Mouse (Mus musculus): ENCODE measurements around the gene Hrct1.

Hrct1 gene

DNA sequence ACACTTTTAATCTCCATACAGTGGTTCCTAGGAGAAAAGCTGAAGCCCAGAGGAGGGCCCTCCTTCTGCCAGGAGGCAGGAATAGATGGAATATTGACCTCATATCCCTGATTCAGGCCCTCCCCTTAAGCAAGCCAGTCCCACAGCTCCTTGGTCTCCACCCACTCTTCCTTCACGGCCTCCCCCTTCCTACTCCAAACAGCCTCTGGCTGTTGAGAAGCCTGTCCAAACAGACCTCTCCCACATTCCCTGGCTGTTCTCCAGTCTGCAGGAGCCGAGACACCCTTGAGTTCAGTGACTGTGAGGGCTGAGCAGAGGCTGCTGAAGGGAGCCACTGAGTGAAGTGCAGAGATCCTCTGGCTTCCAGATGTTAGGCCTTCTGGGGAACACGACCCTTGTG, at the start of gene Hrct1:
TSS of gene Hrct1 (plus strand) at position 194 of the 400 bp plus-strand sequence.
- DNase-seq (ENCODE audit: low spot score), result peak; percentile 37

DNA sequence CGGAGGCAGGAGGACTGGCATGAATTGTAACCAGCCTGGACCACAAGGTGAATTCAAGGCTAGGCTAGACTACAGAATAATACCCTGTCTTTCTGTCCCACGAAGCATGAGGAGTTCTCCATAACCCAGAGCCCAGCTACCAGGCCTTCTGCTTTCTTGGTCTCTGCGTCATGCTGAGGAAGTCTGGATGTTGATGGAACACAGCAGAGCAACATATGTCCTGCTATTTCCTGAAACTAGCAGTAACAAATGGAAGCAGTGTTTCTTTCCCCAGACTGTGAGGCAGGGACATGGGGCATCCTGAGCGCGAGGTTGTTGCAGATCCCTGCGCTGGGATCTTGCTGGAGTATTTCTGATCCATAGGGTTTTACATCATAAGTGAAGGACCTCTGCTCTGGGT, 48.4 kb upstream of the Hrct1 start:
- DNase-seq (ENCODE audit: low spot score), result no peak

DNA sequence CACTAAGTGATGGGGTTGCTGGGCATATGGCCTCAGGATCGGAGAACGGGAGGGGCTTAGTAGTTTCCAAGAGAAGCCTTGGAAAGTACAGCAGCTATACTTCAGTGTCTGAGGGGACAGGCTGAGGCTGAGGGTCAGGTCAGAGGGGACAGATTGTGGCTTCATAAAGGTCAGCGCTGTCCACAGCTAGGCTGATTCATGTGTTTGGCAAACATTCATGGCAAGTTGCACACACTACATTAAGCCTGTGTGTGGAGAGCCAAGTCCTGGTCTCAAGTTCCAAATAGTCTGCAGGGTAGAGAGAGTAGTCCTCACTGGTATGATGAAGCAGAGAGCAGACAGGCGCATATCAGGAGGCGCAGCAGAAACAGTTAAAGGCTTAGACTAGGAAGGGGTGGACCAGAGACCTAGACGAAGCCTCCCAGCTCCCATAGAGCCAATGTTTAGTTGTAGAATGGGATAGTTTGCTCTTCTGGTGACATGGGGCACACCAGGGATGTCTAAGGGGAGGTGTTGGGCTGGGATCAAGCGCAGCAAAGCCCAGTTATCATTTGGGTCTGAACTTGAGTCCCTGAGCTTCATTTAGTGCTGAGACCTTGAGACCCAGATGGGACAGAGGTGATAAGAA, 47.5 kb upstream of the Hrct1 start:
- DNase-seq (ENCODE audit: low spot score), result no peak

DNA sequence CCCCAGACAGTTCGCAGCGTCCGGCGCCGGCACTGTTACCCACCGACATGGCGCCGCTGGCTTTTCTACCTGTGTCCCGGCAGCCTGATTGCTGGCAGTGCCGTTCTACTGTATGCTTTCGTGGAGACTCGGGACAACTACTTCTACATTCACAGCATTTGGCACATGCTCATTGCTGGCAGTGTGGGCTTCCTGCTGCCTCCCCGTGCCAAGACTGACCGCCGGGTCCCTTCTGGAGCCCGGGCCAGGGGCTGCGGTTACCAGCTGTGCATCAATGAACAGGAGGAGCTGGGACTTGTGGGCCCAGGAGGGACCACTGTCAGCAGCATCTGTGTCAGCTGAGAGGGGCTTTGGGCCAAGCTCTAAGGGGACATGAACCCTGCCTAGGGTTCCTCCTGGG, 37.0 kb upstream of the Hrct1 start:
- no peak for DNase-seq (ENCODE audit: low spot score)

DNA sequence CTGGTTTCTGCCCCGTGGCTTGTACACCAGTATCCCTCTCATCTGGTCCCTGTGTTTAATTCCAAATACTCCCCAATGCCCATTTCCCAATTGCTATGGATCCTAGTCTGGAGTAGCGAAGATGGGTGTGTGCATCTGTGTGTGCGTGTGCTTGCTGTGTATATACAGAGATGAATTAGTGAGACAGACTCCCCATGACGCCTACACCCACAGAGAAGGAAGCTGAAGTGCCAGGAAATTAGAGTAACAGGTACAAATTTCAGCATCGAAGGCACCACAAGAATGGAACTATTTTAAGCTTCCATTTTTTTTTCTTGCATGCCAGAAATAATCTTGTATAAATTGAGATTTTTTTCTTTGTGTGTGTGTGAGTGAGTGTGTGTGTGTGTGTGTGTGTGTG, 36.0 kb upstream of the Hrct1 start:
- DNase-seq (ENCODE audit: low spot score), result no peak

DNA sequence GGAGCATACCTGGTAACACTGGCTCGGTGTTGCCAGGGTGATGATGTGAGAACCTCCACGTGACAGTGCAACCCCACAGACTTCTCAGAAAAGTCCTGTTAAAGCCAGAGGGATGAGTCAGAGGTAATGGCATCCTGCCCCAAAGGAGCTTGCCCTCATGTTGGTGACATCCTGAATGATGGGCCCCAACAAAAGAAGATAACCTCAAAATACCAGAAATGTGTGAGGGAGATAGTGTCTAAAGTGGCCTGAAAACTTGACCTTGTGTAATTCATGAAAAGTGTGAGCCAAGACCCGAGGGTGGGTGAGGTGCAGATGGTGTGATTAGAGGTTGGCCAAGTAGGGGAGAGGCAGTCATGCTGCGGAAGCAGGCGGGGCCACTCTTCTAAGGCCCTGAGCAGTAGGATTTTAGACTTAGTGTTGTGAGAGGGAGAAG, 33.2 kb upstream of the Hrct1 start:
- DNase-seq (ENCODE audit: low spot score), result no peak

DNA sequence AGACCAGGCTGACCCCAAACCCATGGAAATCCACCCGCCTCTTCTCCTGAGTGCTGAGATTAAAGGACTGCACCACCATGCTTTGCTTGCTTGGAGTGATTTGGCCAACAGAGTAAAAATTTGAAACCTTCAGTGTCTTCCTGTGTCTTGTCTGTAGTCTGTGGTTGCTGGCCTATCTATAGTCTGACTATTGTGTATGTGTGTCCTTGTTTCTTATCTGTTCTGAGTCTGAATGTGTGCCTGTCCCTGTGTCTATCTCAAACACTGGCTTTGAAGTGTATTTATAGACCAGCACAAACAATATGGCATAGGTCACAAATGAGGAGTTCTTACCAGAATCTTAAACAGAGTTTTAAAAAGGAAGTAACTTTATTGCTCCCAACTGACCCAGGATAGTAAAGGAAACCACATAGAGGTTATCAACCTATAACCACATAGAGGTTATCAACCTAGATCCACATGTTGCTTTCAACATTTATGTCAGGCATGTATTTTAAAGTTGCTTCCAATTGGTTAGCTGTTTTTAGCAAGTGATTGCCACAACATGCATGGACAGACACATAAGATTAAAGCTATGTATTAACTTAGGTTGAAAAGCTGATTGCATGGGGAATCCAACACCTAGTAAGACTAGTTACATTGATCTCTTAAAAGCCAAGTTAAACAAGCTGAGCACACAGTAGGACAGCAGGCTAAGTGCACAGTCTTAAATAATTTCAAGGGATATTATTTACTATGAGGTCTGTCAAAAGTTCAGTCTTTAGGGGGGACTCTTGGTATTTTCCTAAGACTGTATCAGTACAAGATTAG, 32.3 kb upstream of the Hrct1 start:
- no peak for DNase-seq (ENCODE audit: low spot score)

DNA sequence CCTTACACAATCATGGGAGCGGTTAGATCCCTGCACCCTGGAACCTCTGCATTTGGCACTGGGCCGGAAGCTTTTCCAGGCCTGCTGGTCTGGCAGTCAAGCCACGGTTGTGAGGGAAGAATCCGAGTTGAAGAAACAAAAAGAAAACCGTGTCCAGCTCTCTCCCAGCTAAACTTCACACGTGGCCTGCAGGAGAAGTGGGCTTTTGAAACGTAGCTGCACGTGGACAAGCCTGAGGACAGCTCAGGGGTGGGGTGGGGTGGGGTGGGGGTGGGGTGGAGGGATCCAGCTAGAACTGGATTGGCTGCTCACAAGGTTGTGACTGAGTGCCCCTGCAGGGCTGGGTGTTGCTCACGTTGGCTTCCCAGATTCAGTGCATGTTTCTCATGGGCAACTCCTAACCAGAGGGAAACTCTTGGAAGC, 31.7 kb upstream of the Hrct1 start:
- no peak for DNase-seq (ENCODE audit: low spot score)

DNA sequence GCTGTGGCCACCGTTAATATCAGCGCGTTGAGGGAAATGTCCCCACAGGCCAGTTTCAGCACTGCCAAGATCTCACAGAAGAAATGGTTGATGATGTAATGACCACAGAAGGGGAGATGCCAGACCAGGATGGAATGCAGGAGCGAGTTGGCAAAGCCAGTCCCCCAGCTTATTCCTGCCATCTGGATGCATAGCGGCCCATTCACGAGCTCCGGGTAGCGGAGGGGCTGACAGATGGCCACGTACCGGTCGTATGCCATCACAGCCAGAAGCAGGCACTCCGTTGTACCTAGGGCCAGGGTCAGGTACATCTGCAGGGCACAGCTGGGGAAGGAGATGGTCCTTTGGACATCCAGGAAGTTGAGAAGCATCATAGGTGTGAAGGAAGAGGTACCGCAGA, 30.4 kb upstream of the Hrct1 start:
- DNase-seq (ENCODE audit: low spot score), result no peak

DNA sequence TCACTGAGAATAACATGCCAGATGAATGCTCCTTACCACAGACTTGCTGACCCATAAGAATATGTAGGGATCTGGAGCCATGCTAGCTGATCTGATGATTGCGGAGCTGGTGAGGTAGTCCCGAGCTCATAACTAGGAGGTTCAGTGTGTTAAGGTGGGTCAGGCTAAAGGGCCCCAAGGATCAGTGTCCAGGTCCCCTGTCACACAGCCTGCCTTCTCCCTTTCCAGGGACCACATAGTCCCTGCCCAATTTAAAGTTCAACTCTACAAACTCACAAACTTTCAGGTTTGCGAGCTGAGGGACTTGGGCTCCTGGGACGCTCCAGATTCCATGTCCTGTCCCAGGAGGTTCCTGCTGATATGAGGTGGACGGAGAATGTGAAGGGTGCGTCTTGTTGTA, 26.3 kb upstream of the Hrct1 start, which contains the start of gene Olfr70:
TSS of gene Olfr70 (minus strand) at position 101 of the 400 bp plus-strand sequence.
- DNase-seq (ENCODE audit: low spot score), result no peak

DNA sequence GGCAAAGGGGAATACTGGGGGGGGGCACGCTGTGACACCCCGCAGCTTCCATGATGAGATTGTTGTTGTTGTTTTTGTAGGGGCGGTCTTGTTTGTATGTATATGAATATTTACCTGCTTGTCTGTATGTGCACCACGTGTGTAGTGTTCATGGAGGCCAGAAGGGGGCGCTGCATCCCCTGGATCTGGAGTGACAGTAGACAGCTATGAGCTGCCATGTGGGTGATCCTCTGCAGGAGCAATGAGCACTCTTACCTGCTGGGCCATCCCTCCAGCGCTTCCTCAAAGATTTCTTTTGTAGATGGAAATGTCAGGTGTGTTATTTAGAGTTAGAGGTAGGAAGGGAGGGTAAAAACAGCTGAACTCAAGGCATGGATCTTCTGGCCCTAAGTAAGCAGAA, 23.5 kb upstream of the Hrct1 start:
- DNase-seq (ENCODE audit: low spot score), result no peak

DNA sequence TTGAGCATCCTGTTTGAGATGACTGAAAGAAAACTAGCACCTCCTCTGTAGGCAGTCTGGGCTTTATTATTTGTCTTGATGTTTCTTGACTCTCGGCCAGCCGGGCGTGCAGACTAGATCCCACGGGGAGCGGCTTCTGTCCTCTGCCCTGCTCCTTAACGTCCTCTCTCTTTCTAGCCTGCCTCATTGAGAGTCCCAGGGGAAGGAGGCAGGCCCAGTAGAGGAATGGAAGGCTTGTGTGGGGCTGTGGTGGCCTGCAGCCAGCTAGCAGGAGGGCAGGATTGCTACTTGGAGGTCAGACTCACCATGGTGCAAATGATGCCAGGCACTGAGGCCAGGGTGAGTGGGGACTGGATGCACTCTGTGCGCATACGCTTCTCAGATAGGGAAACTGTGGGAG, 23.1 kb upstream of the Hrct1 start:
- DNase-seq (ENCODE audit: low spot score), result no peak

DNA sequence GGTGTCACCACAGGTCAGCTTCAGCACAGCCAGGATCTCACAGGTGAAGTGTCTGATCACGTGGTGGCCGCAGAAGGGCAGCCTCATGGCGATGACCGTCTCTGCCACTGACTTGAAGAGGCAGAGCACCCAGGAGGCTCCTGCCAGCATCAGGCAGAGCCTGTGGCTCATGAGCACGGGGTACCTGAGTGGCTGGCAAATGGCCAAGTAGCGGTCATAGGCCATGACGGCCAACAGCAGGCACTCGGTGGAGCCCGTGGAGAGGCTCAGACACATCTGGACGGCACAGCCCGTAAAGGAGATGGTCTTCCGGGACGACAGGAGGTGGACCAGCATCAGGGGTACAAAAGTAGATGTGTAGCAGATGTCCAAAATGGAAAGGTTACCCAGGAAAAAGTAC, 21.0 kb upstream of the Hrct1 start:
- DNase-seq (ENCODE audit: low spot score), result no peak

DNA sequence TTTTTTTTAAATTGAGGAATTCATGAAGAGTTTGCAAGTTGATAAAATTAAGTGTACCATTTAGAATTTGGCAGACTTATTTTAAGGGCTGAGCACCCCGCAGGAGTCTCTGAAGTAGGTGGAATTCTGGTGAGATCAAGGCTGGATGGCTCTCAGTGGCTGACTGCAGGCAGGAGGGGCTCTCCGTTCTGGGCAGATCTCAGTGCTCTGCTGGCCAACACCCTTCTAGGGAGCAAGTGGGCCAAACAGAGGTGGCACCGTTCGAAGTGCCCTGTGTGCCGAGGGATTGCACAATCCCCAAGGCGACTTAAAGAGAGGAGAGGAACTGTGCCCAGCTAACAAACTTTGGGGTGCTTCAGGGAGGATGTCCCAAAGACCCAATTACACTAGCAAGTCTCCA, 17.1 kb upstream of the Hrct1 start, which contains the start of gene Olfr71:
TSS of gene Olfr71 (minus strand) at position 387 of the 400 bp plus-strand sequence.
- no peak for DNase-seq (ENCODE audit: low spot score)

DNA sequence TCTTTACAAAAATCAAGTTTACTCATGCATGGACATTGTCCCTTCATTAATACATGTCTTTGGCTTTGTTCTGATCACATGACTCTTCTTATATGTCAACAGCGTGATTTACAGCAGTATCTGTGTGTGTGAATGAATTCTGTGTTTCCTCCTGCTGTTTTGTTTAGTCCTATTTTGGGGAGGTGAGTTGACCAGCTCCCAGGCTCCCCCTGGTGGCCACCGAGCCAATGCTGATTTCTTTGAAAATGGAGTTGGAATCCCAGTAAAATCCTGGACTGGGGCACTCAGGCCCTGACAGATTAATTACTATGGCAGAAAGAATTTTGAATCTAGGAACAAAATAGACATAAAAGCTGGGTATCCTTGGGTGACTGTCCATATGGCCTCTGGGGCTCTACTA, 15.2 kb upstream of the Hrct1 start:
- DNase-seq (ENCODE audit: low spot score), result peak; percentile 45

DNA sequence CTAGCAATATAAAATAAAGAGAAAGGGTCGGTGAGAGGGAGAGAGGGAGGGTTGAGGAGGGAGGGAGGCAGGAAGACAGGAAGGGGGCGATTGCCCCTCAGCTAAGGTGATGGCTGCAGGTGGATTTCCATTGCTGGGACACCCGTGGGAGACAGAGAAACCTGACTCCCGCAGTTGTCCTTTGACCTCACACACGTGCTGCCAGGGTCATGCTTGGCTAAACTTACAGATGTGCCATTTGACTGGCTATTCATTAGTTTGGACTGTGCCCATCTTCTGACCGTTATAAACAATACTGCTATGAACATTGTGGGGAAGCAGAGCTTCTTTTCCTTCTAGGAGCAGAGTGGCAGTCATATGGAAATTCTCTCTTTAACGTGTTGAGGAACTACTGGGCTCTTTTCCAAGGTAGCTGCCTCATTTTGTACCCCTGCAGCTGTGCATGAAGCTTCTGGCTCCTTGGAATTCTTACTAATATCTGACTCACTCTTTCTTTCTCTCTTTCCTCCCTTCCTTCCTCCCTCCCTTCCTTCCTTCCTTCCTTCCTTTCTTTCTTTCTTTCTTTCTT, 13.3 kb upstream of the Hrct1 start:
- DNase-seq (ENCODE audit: low spot score), result no peak

DNA sequence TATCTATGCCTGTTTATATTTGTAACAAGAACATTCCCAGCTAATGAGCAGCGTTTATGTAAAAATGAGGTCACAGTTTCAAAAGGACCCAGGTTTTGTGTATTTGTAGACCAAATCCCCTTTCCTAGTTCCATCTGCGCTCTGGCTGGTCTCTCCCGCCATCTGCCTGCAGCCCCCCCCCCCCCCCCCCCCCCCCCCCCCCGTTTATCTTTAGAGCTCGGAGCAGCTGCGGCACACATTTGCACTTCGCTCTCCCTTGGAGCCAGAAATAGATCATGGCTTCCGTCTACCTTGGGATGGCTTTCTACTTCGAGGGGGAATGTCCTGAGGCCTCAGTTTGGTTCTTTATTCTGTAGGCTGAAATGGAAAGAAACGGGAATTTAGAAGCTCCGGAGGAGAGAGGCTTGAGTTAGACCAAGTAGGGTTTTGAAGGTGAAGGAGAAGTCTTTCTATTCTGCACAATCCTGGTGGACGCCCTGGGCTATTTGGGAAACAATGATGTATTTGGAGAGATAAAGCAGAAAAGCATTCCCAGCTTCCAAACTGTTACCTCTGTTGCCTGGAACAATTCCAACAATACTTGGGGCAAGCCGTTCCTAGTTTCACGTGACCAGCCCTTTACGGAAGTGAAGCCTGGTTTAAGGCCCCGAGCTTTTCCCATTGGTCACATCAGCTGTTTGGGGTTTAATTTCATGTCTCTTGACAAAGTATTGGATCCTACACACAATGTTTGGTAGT, 6.3 kb upstream of the Hrct1 start:
- no peak for DNase-seq (ENCODE audit: low spot score)

DNA sequence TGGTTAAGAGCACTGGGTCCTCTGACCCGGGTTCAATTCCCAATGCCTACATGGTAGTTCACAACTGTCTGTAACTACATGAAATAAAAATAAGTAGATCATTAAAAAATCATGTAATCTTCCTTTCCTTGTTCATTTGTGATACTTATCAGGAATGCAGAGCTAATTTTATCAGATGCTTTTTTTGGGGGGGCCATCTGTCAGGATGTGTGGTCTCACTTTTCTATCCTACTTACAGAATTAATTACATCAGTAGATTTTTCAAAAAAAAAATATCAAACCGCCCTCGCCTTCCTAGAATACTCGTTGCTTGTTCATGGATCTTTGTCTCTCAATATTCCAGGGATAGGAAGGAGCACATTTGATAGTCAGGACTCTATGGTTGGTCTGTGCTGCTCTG, 4.8 kb upstream of the Hrct1 start:
- no peak for DNase-seq (ENCODE audit: low spot score)

DNA sequence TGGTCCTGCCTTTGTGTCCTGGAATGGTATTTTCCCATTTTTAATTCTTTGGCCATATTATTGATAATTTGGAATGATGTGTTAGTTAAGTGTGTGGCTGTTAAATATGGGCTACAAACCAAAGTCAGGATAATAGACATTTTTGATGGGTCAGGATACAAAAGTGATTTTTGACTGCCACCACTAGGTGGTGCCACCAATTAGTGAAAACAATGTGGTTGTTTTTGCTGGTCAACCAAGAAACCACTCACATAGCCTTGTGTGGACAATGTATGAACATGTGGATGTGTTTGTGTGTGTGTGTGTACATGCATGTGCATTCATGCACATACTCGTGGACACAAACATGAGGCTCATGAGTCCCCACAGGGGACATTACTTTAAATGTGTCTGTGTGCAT, 2.2 kb upstream of the Hrct1 start:
- no peak for DNase-seq (ENCODE audit: low spot score)

DNA sequence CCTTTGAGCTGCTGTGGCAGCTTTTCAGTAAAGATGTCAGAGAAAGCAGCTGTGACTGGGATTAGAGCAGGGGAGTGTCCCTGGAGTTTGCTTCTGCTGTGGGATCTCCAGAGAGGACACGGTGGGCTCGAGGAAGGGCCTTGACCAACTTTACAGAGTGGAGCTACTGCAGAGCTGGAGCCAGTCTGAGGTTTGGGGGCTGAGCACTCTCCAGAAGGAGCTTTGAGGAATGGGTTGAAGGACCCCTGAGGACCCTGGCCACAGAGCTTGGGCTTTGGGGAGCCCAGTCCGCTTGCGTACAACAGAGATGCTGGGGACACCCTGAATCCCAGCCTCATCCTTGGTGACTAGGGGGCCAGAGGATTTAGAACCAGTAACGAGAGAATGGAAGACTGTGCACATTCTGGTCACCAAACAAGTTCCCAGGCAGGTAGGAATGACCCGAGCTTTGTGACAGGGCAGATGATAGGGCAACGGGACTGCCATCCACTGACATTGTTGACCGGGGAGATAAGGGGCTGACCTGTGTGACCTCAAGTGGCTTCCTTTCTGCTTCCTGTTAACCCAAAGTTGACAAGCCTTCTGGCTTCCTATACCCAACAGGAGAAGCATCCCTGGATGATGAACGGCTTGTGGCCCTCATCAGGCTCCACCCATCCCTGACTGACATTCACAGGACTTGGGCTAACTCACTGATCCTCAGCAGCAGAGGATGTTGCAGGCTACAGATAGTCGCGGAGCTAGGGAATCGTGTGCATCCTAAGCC, 577 bp upstream of the Hrct1 start:
- DNase-seq (ENCODE audit: low spot score), result no peak

DNA sequence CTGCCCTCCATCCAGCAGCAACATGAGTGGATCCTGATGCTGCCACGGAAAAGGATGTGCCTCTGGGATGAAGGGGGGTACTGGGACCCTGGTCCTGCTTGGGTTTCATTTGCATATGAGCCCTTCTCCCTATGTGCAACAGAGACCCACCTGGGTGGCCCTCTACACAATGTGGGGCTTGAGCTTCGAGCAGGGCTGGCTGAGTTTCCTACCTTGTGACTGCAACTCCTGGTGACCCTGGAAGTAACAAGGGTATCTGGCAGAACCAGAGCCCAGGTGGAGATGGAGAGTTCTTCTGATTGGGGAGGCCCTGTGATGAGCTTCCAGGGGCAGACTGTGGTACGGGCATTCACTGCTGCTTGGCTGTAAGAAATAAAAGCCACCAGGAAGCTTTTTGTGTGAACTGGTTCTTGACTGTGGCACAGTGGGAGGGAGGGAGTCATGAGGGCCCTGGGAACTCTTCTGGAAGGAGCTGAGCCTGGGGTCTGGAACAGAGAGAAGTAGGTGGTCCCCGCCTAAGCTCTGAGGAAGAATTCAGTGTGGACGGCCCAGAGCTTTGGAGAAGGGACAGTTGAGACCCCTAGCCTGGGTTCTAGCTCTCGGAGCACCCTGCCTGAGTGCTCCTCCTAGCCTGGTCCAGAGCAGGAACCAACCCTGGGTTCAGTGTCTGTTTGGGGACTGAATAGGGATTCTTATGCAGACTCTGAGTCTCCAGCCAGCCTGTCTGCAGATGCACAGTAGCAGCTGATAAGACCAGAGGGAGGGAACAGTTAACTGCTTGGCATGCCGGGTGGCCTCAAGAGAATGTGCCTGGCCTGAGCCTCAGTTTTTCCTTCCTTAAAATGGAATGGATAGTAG, 959 bp downstream of the Hrct1 start:
- DNase-seq (ENCODE audit: low spot score), result no peak

All from urinary bladder, postnatal 10 days (tissue).